Mouse (Mus musculus): Measurements from ENCODE around the gene 4933417A18Rik.

Gene 4933417A18Rik

DNA sequence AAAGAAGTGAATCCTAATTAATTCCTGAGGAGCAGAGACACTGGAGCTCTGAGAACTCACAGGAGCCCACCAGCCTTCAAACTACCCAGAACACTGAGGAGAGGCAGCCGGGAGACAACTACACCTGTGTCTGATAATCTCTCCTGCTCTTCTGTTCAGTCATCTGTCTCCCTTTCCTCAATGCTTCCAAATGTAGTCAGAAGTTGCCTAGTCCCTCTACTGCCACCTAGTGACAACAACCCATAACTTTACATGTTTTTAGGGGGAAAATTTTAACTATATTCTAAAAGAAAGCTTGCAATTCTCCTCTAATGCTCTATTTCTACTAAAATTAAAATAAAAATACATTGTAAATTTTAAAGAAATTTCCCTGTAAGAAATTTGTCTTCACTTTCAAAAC is 48.9 kb downstream of the 4933417A18Rik start:
- in situ Hi-C loops (cut with MboI; ENCODE audit: unreplicated experiment in 2 of 2) = no loop called here

DNA sequence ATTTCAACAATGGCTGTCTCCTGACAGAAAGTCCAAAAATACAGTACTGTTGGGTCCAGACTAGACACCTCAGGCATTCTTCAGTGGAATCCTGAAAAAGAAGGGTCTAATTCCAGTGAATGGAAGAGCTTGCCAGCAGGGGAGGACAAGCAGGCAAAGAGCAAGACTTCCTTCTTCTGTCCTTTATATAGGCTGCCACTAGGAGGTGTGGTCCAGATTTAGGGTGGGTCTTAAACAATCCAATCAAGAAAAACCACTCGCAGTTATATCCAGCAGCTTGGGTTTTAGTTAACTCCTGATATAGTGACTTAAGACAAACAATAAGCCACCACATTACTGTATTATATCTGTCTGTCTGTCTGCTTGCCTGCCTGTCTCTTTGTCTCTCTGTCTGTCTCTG is 49.6 kb downstream of the 4933417A18Rik start:
- in situ Hi-C loops (cut with MboI; ENCODE audit: unreplicated experiment in 2 of 2) = no loop called here

DNA sequence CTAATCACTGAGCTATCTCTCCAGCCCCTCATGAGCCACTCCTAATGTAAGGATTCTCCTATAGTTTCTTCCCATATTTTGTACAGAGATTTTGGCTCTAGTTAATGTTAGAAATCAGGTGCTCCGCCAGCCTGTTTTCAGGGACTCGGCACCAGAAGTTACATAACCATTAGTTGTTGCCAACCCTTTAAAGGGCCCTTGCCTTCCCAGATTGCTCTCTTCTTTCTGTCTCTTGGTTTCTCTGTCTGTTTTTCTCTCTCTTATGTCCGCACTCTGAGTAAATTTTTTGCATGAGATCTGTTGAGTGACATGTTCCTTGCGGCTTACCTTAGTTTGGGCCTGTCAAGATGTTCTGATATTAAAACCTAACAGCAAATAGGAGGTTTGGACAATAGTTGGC is 51.9 kb downstream of the 4933417A18Rik start:
- in situ Hi-C loops (cut with MboI; ENCODE audit: unreplicated experiment in 2 of 2) = loop anchor here in 1 of 2 experiments (25.0 kb wide), 2 partner anchors 339 to 789 kb away; no protein-coding TSS in a partner anchor

DNA sequence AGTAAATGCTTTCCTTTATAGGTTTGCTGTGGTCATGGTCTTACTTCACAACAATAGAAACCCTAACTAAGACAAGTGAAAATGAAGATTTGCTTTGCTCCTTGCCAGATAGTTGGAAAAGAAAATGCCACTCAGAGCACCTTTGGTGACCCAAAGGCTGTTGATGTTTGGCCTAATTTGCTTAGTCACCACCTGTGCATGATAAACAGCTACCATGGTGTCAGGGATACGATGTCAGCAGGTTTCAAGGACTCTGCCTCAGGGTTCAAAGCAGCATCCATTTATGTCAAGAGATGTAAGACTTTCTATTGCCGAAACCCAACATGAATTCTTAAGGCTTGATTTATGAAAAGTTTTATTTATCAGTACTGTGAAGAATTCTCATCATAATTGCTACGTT is 53.2 kb downstream of the 4933417A18Rik start:
- in situ Hi-C loops (cut with MboI; ENCODE audit: unreplicated experiment in 2 of 2) = loop anchor here in 1 of 2 experiments (25.0 kb wide), 2 partner anchors 340 to 790 kb away; no protein-coding TSS in a partner anchor

DNA sequence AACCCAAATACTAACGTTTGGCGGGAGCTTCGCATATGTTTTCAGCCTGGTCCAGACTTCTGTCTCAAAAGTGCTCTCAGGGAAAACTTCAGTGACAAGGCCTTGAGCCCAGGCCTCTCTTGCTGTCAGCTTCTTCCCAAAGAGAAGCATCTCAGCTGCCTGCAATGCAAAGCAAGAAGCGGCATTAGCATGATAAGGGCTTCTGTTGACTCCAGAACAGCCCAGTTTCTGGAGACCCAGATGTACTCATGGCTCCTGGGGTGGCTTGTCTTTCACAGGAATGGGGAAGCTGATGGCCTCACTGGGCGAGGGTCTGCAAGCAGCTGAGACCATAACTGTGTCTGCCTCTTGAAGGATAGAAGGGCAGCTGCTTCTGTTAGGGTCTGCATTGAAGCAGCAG is 54.4 kb downstream of the 4933417A18Rik start:
- in situ Hi-C loops (cut with MboI; ENCODE audit: unreplicated experiment in 2 of 2) = loop anchor here in 1 of 2 experiments (25.0 kb wide), 2 partner anchors 341 to 791 kb away; no protein-coding TSS in a partner anchor

DNA sequence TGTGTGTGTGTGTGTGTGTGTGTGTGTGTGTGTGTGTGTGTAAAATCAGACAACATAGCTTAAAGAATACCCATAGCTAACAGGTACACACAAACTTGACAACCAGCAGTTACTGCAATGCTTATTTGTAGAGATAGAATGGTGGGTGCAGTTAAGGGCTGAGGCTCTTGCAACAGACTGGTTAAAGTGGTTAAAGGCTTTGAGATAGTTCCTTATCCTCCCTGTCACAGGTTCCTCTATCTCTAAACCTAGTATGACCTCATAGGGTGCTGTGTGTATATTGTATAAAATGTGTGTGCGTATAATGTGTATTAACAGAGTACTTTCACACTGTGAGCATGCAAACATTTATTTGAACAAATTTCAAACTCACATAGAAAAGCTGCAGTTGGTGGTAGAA is 59.3 kb downstream of the 4933417A18Rik start:
- in situ Hi-C loops (cut with MboI; ENCODE audit: unreplicated experiment in 2 of 2) = loop anchor here in 1 of 2 experiments (25.0 kb wide), 2 partner anchors 346 to 796 kb away; no protein-coding TSS in a partner anchor

DNA sequence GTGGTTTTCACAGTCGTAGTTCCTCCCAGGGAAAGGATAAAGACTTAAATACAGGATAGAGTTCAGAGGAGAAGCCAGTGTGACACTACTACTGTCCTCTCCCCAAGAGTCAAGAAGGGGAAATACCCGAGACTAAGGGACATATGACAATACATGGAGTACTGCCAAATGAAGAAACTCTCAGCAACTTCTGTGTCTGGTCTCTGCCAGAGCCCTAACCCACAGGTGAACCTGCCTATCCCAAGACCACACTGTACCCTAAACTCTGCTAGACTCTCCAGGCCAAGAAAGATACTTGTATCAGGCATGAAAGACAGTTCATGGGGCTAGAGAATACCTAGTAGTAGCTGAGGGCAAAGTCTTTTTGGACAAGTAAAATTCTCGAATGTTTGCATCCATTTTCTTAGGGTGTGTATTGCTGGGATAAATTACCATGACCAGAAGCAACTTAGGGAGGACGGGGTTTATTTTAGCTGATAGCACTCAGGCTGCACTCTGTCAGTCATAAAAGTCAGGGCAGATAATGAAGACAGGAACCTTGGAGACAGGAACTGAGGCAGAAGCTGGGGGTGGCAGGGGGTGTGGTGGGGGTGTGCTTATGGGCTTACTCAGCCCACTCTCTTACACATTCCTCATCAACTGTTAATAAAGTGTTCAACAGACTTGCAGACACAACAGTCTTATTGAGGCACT is 67.5 kb downstream of the 4933417A18Rik start:
- in situ Hi-C loops (cut with MboI; ENCODE audit: unreplicated experiment in 2 of 2) = loop anchor here in 1 of 2 experiments (25.0 kb wide), 2 partner anchors 354 to 804 kb away; no protein-coding TSS in a partner anchor

DNA sequence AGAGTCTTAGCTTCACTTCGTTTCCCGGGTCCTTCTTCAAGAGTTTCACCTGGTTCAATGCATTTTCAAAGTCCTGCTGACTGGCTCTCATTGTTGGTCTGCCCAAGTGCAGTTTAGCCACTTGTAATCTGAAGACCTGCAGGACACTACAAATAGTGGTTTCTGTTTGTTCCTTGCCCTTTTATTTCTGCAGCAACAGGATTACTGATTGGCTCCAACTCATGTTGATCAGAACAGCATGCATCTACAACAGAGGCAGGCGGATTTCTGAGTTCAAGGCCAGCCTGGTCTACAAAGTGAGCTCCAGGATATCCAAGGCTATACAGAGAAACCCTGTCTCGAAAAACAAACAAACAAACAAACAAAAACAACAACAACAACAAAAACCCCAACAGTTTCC is 68.9 kb downstream of the 4933417A18Rik start:
- in situ Hi-C loops (cut with MboI; ENCODE audit: unreplicated experiment in 2 of 2) = loop anchor here in 1 of 2 experiments (25.0 kb wide), 2 partner anchors 356 to 806 kb away; no protein-coding TSS in a partner anchor

DNA sequence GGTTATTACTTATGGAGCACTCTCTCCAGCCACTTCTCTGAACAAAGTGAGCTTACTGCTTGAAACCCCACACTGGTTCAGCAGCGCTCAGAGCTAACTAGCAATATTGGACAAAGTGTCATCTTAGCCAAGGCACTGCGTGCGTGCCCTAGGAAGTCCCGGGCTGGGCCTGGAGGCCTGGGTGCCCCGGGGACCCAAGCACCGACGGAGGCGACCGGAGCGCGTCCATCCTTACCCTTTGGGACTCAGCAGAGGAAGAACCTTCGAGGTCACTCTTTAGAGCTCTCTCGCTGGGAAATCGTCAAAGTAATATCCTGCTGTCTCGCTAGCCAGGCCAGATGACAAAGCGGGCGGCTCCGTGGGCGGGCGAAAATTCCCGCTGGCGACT is 69.4 kb downstream of the 4933417A18Rik start:
- in situ Hi-C loops (cut with MboI; ENCODE audit: unreplicated experiment in 2 of 2) = loop anchor here in 1 of 2 experiments (25.0 kb wide), 2 partner anchors 356 to 806 kb away; no protein-coding TSS in a partner anchor

DNA sequence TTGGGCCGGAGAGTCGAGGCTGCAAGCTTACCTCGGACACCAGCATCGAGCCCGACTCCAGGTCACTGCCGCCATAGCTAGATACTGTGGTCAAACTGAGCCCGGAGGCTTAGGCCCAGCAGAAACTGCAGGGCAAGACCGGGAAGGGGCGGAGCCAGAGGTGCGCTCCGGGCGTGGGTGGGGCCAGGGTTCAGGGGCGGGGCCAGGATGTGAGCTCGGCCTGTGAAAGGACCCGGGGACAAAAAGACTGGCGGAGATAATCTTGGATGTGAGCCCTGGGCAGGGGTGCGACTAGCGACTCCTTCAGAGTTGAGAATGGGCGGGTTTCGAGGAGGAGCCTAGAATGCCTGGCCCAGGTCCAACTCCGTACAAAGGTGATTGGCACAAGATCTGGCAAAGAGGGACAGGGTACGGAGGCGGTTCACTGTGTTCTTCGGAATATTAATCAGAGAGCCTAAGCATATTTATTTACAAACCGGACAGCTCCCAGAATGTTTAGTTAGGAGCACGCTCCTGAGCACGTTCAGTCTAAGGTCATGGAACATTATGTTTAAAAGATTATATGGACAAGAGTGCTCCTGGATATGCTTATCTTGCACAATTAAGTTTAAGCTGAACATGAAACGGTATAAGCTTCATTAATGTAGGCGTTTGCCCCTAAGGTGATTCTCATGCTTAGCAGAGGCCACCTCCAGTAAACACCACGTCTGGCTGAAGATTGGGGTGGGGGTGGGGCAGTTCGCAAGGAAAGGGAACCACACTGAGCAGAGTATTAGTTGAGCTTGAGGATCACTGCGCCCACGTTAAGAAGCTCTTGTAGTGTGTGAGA is 70.0 kb downstream of the 4933417A18Rik start:
- in situ Hi-C loops (cut with MboI; ENCODE audit: unreplicated experiment in 2 of 2) = loop anchor here in 1 of 2 experiments (25.0 kb wide), 2 partner anchors 357 to 807 kb away; no protein-coding TSS in a partner anchor

DNA sequence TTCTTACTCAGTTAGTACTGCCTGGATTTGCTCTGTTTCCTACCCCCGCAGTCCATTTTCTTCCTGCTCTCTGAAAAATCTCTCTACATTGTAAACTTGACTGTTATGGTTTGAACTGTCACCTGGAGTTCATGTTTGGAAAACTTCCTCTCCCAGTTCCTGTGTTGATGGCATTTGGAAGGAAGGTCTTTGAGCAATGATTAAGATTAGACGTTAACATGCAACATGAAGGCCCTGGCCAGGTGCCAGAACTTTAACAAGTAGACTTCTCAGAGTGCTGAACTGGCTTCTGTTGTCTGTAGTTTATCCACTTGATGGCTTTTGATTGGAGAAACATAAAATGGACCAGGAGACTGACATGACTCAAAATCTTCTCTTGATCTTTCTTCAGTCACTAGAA is 71.7 kb downstream of the 4933417A18Rik start:
- in situ Hi-C loops (cut with MboI; ENCODE audit: unreplicated experiment in 2 of 2) = loop anchor here in 1 of 2 experiments (25.0 kb wide), 2 partner anchors 359 to 809 kb away; no protein-coding TSS in a partner anchor

Data from v-Abl transformed pro-B cells (cell line).